Mouse (Mus musculus): ENCODE measurements around the gene Reep3. TPM values are rescaled to one million over a fixed set of nuclear protein-coding genes. Genes with fewer than 3 reads are reported as not detected.

Gene Reep3
- polyA plus RNA-seq, 1 experiment = 47.9 TPM

GRCm38 (mm10) chr10:66992591-66992990 lies 104.2 kb downstream of the Reep3 start:
- Histone ChIP-seq H3K9ac (ENCODE audit: low read depth, poor library complexity, severe bottlenecking) (no peak overlapping the region), H3K27me3 (ENCODE audit: control insufficient read depth, insufficient read depth, low read length, poor library complexity, severe bottlenecking) (no peaks in the 10 kb centered on the region), H3K4me1 (ENCODE audit: control insufficient read depth, insufficient read depth, low read length) (peaks cover 4% of the 10 kb centered on the region), H3K36me3 (ENCODE audit: control insufficient read depth, insufficient read depth, low read length, poor library complexity, severe bottlenecking) (no peaks in the 10 kb centered on the region), H3K4me3 (ENCODE audit: low read depth, low read length) (no peak overlapping the region), H3K9me3 (replicated peaks; ENCODE audit: control insufficient read depth, insufficient read depth, low read length, poor library complexity, severe bottlenecking) (peaks cover 18% of the 10 kb centered on the region), H3K27ac (ENCODE audit: insufficient read depth, low read length) (no peak overlapping the region)
- no peak for TF ChIP-seq EP300 (IDR thresholded peaks at IDR 0.05; ENCODE audit: insufficient read depth, low read depth, low read length)
- TF ChIP-seq POLR2A (IDR thresholded peaks at IDR 0.05; ENCODE audit: insufficient read depth, low read length) = no peak
- no peak for TF ChIP-seq CTCF (IDR thresholded peaks at IDR 0.05; ENCODE audit: low read depth, low read length)

- peaks cover 18% of the 10 kb centered on the region for H3K9me3 ChIP-seq (replicated peaks; ENCODE audit: control insufficient read depth, insufficient read depth, low read length, poor library complexity, severe bottlenecking)
- no peak overlapping the region for H3K27ac ChIP-seq (ENCODE audit: insufficient read depth, low read length)
- no peak overlapping the region for H3K4me3 ChIP-seq (ENCODE audit: low read depth, low read length)
- peaks cover 4% of the 10 kb centered on the region for H3K4me1 ChIP-seq (ENCODE audit: control insufficient read depth, insufficient read depth, low read length)
- no peak overlapping the region for H3K9ac ChIP-seq (ENCODE audit: low read depth, poor library complexity, severe bottlenecking)
- no peaks in the 10 kb centered on the region for H3K27me3 ChIP-seq (ENCODE audit: control insufficient read depth, insufficient read depth, low read length, poor library complexity, severe bottlenecking)
- no peaks in the 10 kb centered on the region for H3K36me3 ChIP-seq (ENCODE audit: control insufficient read depth, insufficient read depth, low read length, poor library complexity, severe bottlenecking)
- TF ChIP-seq POLR2A (IDR thresholded peaks at IDR 0.05; ENCODE audit: insufficient read depth, low read length) (no peak), CTCF (IDR thresholded peaks at IDR 0.05; ENCODE audit: low read depth, low read length) (no peak), EP300 (IDR thresholded peaks at IDR 0.05; ENCODE audit: insufficient read depth, low read depth, low read length) (0 out of 2 replicates have a peak, but pooled peaks have one; percentile 25)
Measured at GRCm38 (mm10) chr10:66990506-66990905, 106.2 kb downstream of the Reep3 start.

DNA sequence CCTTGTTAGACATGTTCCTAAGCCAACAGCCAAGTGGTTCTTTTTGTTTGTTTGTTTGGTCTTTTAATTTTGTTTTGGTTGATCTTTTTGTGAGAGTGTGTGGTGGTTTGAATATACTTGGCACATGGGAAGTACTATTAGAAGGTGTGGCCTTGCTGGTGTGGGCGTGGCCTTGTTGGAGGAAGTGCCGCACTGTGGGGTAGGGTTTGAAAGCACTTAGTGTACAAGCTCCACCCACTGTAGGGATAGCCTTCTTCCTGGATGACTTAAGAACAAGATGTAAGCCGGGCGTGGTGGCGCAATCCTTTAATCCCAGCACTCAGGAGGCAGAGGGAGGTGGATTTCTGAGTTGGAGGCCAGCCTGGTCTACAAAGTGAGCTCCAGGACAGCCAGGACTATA lies 113.7 kb downstream of the Reep3 start:
- no peaks in the 10 kb centered on the region for H3K27me3 ChIP-seq (ENCODE audit: control insufficient read depth, insufficient read depth, low read length, poor library complexity, severe bottlenecking)
- no peak overlapping the region for H3K27ac ChIP-seq (ENCODE audit: insufficient read depth, low read length)
- H3K4me1 ChIP-seq (ENCODE audit: control insufficient read depth, insufficient read depth, low read length) = peaks cover 1% of the 10 kb centered on the region
- H3K9ac ChIP-seq (ENCODE audit: low read depth, poor library complexity, severe bottlenecking) = no peak overlapping the region
- H3K36me3 ChIP-seq (ENCODE audit: control insufficient read depth, insufficient read depth, low read length, poor library complexity, severe bottlenecking) = no peaks in the 10 kb centered on the region
- H3K4me3 ChIP-seq (ENCODE audit: low read depth, low read length) = peak overlapping the region; percentile 23
- no peaks in the 10 kb centered on the region for H3K9me3 ChIP-seq (replicated peaks; ENCODE audit: control insufficient read depth, insufficient read depth, low read length, poor library complexity, severe bottlenecking)
- no peak for TF ChIP-seq CTCF (IDR thresholded peaks at IDR 0.05; ENCODE audit: low read depth, low read length)
- TF ChIP-seq POLR2A (IDR thresholded peaks at IDR 0.05; ENCODE audit: insufficient read depth, low read length) = no peak
- TF ChIP-seq EP300 (IDR thresholded peaks at IDR 0.05; ENCODE audit: insufficient read depth, low read depth, low read length) = 0 out of 2 replicates have a peak, but pooled peaks have one; percentile 25

DNA sequence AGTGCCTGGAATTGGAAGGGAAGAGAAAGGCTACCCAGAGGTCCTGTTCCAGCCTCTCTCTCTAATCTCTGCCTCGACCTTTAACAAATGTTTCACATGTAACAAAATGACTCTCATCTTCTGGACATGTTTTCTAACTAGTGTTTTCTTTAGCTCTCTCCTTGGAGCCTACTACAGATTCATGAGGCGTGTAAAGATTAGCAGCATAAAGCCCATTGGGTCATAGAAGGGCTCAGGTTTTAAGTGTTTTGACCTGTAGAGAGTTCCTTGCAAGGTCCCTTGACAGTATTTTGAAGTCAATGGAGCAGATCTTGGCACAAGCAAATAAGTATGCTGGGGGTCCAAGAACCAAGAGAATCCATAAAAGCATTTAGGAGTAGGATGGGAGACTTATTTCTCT lies 118.5 kb downstream of the Reep3 start:
- no peak overlapping the region for H3K4me3 ChIP-seq (ENCODE audit: low read depth, low read length)
- no peak overlapping the region for H3K27ac ChIP-seq (ENCODE audit: insufficient read depth, low read length)
- no peaks in the 10 kb centered on the region for H3K9me3 ChIP-seq (replicated peaks; ENCODE audit: control insufficient read depth, insufficient read depth, low read length, poor library complexity, severe bottlenecking)
- no peak overlapping the region for H3K9ac ChIP-seq (ENCODE audit: low read depth, poor library complexity, severe bottlenecking)
- peaks cover 1% of the 10 kb centered on the region for H3K4me1 ChIP-seq (ENCODE audit: control insufficient read depth, insufficient read depth, low read length)
- TF ChIP-seq EP300 (IDR thresholded peaks at IDR 0.05; ENCODE audit: insufficient read depth, low read depth, low read length) (no peak), CTCF (IDR thresholded peaks at IDR 0.05; ENCODE audit: low read depth, low read length) (no peak), POLR2A (IDR thresholded peaks at IDR 0.05; ENCODE audit: insufficient read depth, low read length) (no peak)
- H3K27me3 ChIP-seq (ENCODE audit: control insufficient read depth, insufficient read depth, low read length, poor library complexity, severe bottlenecking) = no peaks in the 10 kb centered on the region
- no peaks in the 10 kb centered on the region for H3K36me3 ChIP-seq (ENCODE audit: control insufficient read depth, insufficient read depth, low read length, poor library complexity, severe bottlenecking)

DNA sequence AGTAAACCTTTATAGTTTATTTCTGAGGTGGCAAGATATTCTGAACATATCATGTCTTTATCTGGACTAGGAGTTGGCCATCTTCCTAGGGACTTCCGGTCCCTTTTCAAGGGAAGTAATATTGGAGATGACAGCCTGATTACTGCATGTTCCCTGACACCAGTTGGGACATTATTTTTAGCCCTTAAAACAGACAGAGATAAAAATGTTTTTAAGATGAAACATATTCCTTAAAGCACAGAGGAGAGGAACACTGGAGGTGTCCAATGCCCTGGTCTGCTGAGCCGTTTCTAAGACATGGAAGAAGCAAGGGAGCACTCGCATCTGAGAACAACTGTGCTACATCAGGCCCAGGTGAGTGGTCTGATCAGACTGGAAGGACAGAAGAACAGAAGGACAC lies 119.7 kb downstream of the Reep3 start:
- TF ChIP-seq EP300 (IDR thresholded peaks at IDR 0.05; ENCODE audit: insufficient read depth, low read depth, low read length) = no peak
- no peak for TF ChIP-seq POLR2A (IDR thresholded peaks at IDR 0.05; ENCODE audit: insufficient read depth, low read length)
- TF ChIP-seq CTCF (IDR thresholded peaks at IDR 0.05; ENCODE audit: low read depth, low read length) = no peak
- Histone ChIP-seq H3K9ac (ENCODE audit: low read depth, poor library complexity, severe bottlenecking) (no peak overlapping the region), H3K9me3 (replicated peaks; ENCODE audit: control insufficient read depth, insufficient read depth, low read length, poor library complexity, severe bottlenecking) (no peaks in the 10 kb centered on the region), H3K4me3 (ENCODE audit: low read depth, low read length) (no peak overlapping the region), H3K27ac (ENCODE audit: insufficient read depth, low read length) (no peak overlapping the region), H3K36me3 (ENCODE audit: control insufficient read depth, insufficient read depth, low read length, poor library complexity, severe bottlenecking) (no peaks in the 10 kb centered on the region), H3K27me3 (ENCODE audit: control insufficient read depth, insufficient read depth, low read length, poor library complexity, severe bottlenecking) (no peaks in the 10 kb centered on the region), H3K4me1 (ENCODE audit: control insufficient read depth, insufficient read depth, low read length) (peaks cover 1% of the 10 kb centered on the region)

DNA sequence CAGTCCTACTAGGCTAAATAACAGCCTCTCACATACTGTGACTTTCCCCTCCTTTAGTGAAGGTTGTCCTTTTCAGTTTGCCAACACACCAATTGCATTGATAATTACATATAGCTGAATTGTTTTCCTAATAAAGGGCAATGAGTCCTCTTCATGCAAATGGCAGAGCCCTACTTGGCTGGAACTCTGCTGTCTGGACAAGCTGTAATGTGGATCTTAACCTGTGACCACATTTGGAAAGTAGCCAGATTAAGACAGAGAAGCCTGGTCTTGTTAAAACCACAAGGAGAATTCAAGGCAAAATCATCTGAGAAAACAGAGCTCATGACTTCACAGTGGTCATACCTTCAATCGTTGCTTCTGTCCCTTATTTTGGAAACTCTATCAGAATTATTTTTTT lies 121.3 kb downstream of the Reep3 start:
- Histone ChIP-seq H3K9ac (ENCODE audit: low read depth, poor library complexity, severe bottlenecking) (no peak overlapping the region), H3K9me3 (replicated peaks; ENCODE audit: control insufficient read depth, insufficient read depth, low read length, poor library complexity, severe bottlenecking) (no peaks in the 10 kb centered on the region), H3K27me3 (ENCODE audit: control insufficient read depth, insufficient read depth, low read length, poor library complexity, severe bottlenecking) (no peaks in the 10 kb centered on the region), H3K4me3 (ENCODE audit: low read depth, low read length) (no peak overlapping the region), H3K36me3 (ENCODE audit: control insufficient read depth, insufficient read depth, low read length, poor library complexity, severe bottlenecking) (no peaks in the 10 kb centered on the region), H3K27ac (ENCODE audit: insufficient read depth, low read length) (0 out of 2 replicates have a peak overlapping the region, but pooled peaks have one; percentile 14), H3K4me1 (ENCODE audit: control insufficient read depth, insufficient read depth, low read length) (peaks cover 5% of the 10 kb centered on the region)
- TF ChIP-seq CTCF (IDR thresholded peaks at IDR 0.05; ENCODE audit: low read depth, low read length) (no peak), EP300 (IDR thresholded peaks at IDR 0.05; ENCODE audit: insufficient read depth, low read depth, low read length) (no peak), POLR2A (IDR thresholded peaks at IDR 0.05; ENCODE audit: insufficient read depth, low read length) (no peak)

Measured in ES-Bruce4 (cell line).